Mouse (Mus musculus): ENCODE results near the gene Mkrn3.

The Mkrn3 gene

DNA sequence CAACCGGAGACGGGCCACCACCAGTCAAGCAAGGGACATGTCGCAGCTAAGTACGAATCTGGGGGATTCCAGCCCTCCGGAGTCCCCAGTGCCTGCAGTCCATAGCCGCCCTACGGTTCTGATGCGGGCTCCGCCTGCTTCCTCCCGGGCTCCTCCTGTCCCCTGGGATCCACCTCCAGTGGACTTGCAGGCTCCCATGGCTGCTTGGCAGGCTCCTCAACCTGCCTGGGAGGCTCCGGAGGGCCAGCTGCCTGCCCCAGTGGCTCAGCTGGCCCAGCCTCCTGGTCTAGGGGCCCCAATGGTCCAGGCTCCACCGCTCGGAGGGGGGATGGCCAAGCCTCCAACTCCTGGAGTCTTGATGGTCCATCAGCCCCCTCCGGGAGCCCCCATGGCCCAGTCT lies 42.6 kb downstream of the Mkrn3 start:
- DNase-seq, result no peak

DNA sequence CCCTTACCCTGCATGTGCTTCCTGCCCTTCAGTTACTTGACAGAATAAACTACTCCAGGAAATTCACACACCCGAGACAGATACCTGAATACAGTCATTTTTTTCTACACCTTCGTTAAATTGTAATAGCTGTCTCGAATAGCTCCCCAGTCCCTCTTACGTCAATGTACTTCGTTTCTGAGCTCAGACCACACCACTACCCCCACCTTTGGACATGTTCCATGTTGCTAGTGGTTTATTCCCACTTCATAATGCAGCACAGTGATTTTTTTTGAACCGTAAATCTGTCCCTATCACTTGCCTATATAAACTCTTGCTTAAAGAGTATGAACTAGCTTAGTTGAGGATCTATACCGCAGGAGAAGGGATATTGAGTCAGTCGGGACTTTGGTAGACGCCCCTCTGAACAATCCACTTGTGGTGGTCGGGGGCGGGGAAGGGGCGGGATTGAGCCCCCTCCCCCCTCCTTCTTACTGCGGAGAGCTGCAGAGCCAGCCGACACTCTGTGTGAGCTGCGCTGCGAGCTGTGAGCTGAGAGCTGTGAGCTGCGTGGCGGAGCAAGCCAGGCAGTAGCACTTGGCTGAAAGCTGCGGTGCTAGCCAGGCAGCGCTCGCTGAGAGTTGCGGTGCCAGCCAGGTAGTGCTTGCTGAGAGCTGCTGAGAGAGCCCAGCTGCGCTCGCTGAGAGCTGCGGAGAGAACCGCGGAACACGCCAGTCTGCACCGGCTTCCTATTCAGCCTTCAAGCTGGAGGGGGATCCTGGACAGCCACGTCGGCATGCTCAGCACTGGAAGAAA lies 43.2 kb downstream of the Mkrn3 start, which contains the start of gene Magel2:
TSS of gene Magel2 (plus strand) at position 501 of the 795 bp plus-strand sequence.
- DNase-seq, result no peak

DNA sequence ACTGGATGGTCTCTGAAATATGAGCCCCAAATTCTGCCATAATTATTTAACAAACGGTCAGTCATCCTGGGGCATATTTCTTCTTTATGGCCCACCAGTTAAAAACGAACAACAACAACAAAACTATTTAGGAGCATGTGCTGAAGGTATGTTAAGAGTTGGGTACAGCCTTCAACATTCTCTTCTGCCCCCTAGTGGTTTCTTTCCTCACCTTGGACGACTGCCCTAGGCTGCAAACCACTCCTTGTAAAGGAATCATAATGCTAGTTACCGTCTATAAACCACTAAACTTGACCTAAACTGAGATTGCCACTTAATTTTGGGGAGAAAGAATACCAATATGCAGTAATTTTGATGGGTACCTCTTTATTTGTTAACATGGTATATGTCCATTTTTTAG lies 44.3 kb downstream of the Mkrn3 start:
- DNase-seq, result no peak

Data from kidney, adult 18-20 months (tissue).